Mouse (Mus musculus): ENCODE measurements at regions not wholly inside any gene's neighbourhood (a gene's known extent, or its start where the extent isn't known, plus 50 kb on each side); places are given as distances from the start of the nearest gene placed in this dataset.

- no peak overlapping the region for H3K4me3 ChIP-seq (ENCODE audit: low read depth, low read length)
- DNase-seq (ENCODE audit: low spot score) = no peak
- H3K36me3 ChIP-seq (ENCODE audit: control insufficient read depth, insufficient read depth, low read length) = no peaks in the 10 kb centered on the region
- H3K9ac ChIP-seq (ENCODE audit: low read length) = no peak overlapping the region
- H3K27me3 ChIP-seq (replicated peaks; ENCODE audit: control insufficient read depth, insufficient read depth, low read length) = no peaks in the 10 kb centered on the region
- no peaks in the 10 kb centered on the region for H3K9me3 ChIP-seq (ENCODE audit: control insufficient read depth, low read length)
- no peak for ATAC-seq (replicated peaks; ENCODE audit: low FRiP score, low TSS enrichment, low read depth)
- H3K4me1 ChIP-seq (replicated peaks; ENCODE audit: control insufficient read depth, insufficient read depth, low read length) = no peaks in the 10 kb centered on the region
- H3K27ac ChIP-seq (ENCODE audit: low read depth) = no peak overlapping the region
- H3K4me2 ChIP-seq (ENCODE audit: low read length) = no peak overlapping the region
Observed at GRCm38 (mm10) chr11:86881710-86882109, 74.2 kb upstream of the Dhx40 start.

- no peaks in the 10 kb centered on the region for H3K36me3 ChIP-seq (ENCODE audit: control insufficient read depth, insufficient read depth, low read length)
- H3K27ac ChIP-seq (ENCODE audit: low read depth) = no peak overlapping the region
- no peaks in the 10 kb centered on the region for H3K4me1 ChIP-seq (replicated peaks; ENCODE audit: control insufficient read depth, insufficient read depth, low read length)
- no peak overlapping the region for H3K9ac ChIP-seq (ENCODE audit: low read length)
- H3K27me3 ChIP-seq (replicated peaks; ENCODE audit: control insufficient read depth, insufficient read depth, low read length) = no peaks in the 10 kb centered on the region
- H3K4me2 ChIP-seq (ENCODE audit: low read length) = no peak overlapping the region
- ATAC-seq (replicated peaks; ENCODE audit: low FRiP score, low TSS enrichment, low read depth) (no peak), DNase-seq (ENCODE audit: low spot score) (no peak)
- H3K9me3 ChIP-seq (ENCODE audit: control insufficient read depth, low read length) = no peaks in the 10 kb centered on the region
- 71% methylated on average over 6 of the region's 6 CpGs for WGBS
- no peak overlapping the region for H3K4me3 ChIP-seq (ENCODE audit: low read depth, low read length)
Observed at GRCm38 (mm10) chr11:86879356-86879905, 71.9 kb upstream of the Dhx40 start.

- DNase-seq (ENCODE audit: low spot score) (no peak), ATAC-seq (replicated peaks; ENCODE audit: low FRiP score, low TSS enrichment, low read depth) (no peak)
- H3K36me3 ChIP-seq (ENCODE audit: control insufficient read depth, insufficient read depth, low read length) = no peaks in the 10 kb centered on the region
- no peaks in the 10 kb centered on the region for H3K9me3 ChIP-seq (ENCODE audit: control insufficient read depth, low read length)
- H3K4me3 ChIP-seq (ENCODE audit: low read depth, low read length) = no peak overlapping the region
- H3K9ac ChIP-seq (ENCODE audit: low read length) = no peak overlapping the region
- H3K4me2 ChIP-seq (ENCODE audit: low read length) = no peak overlapping the region
- 85% methylated on average over 11 of the region's 11 CpGs for WGBS
- no peaks in the 10 kb centered on the region for H3K4me1 ChIP-seq (replicated peaks; ENCODE audit: control insufficient read depth, insufficient read depth, low read length)
- H3K27ac ChIP-seq (ENCODE audit: low read depth) = no peak overlapping the region
- H3K27me3 ChIP-seq (replicated peaks; ENCODE audit: control insufficient read depth, insufficient read depth, low read length) = no peaks in the 10 kb centered on the region
Observed at GRCm38 (mm10) chr11:86878327-86879065, 71.0 kb upstream of the Dhx40 start.

GRCm38 (mm10) chr11:86876509-86876908, 69.0 kb upstream of the Dhx40 start:
- H3K36me3 ChIP-seq (ENCODE audit: control insufficient read depth, insufficient read depth, low read length) = no peaks in the 10 kb centered on the region
- H3K4me2 ChIP-seq (ENCODE audit: low read length) = no peak overlapping the region
- H3K27ac ChIP-seq (ENCODE audit: low read depth) = no peak overlapping the region
- no peaks in the 10 kb centered on the region for H3K9me3 ChIP-seq (ENCODE audit: control insufficient read depth, low read length)
- H3K9ac ChIP-seq (ENCODE audit: low read length) = no peak overlapping the region
- no peak overlapping the region for H3K4me3 ChIP-seq (ENCODE audit: low read depth, low read length)
- H3K4me1 ChIP-seq (replicated peaks; ENCODE audit: control insufficient read depth, insufficient read depth, low read length) = no peaks in the 10 kb centered on the region; the same call in 1 of the 2 replicates
- no peaks in the 10 kb centered on the region for H3K27me3 ChIP-seq (replicated peaks; ENCODE audit: control insufficient read depth, insufficient read depth, low read length)
- DNase-seq (ENCODE audit: low spot score) = no peak
- WGBS = 44% methylated on average over 8 of the region's 8 CpGs
- no peak for ATAC-seq (replicated peaks; ENCODE audit: low FRiP score, low TSS enrichment, low read depth)

- ATAC-seq (replicated peaks; ENCODE audit: low FRiP score, low TSS enrichment, low read depth) (no peak), DNase-seq (ENCODE audit: low spot score) (no peak)
- Histone ChIP-seq H3K4me3 (ENCODE audit: low read depth, low read length) (no peak overlapping the region), H3K36me3 (ENCODE audit: control insufficient read depth, insufficient read depth, low read length) (no peaks in the 10 kb centered on the region), H3K27ac (ENCODE audit: low read depth) (no peak overlapping the region), H3K9me3 (ENCODE audit: control insufficient read depth, low read length) (no peaks in the 10 kb centered on the region), H3K27me3 (replicated peaks; ENCODE audit: control insufficient read depth, insufficient read depth, low read length) (no peaks in the 10 kb centered on the region), H3K4me2 (ENCODE audit: low read length) (no peak overlapping the region), H3K9ac (ENCODE audit: low read length) (no peak overlapping the region), H3K4me1 (replicated peaks; ENCODE audit: control insufficient read depth, insufficient read depth, low read length) (no peaks in the 10 kb centered on the region; the same call in 1 of the 2 replicates)
- WGBS = 96% methylated on average over 1 of the region's 1 CpGs
Observed at GRCm38 (mm10) chr11:86875738-86876137, 68.2 kb upstream of the Dhx40 start.

GRCm38 (mm10) chr11:86874666-86875295, 67.2 kb upstream of the Dhx40 start:
- Histone ChIP-seq H3K27ac (ENCODE audit: low read depth) (no peak overlapping the region), H3K4me2 (ENCODE audit: low read length) (no peak overlapping the region), H3K27me3 (replicated peaks; ENCODE audit: control insufficient read depth, insufficient read depth, low read length) (no peaks in the 10 kb centered on the region), H3K4me1 (replicated peaks; ENCODE audit: control insufficient read depth, insufficient read depth, low read length) (no peaks in the 10 kb centered on the region; the same call in 1 of the 2 replicates), H3K4me3 (ENCODE audit: low read depth, low read length) (no peak overlapping the region), H3K9ac (ENCODE audit: low read length) (no peak overlapping the region), H3K9me3 (ENCODE audit: control insufficient read depth, low read length) (no peaks in the 10 kb centered on the region), H3K36me3 (ENCODE audit: control insufficient read depth, insufficient read depth, low read length) (no peaks in the 10 kb centered on the region)
- peak; percentile 71; the same call in 1 of the 2 replicates for ATAC-seq (replicated peaks; ENCODE audit: low FRiP score, low TSS enrichment, low read depth)
- WGBS = 56% methylated on average over 12 of the region's 12 CpGs
- DNase-seq (ENCODE audit: low spot score) = no peak

- Histone ChIP-seq H3K27me3 (replicated peaks; ENCODE audit: control insufficient read depth, insufficient read depth, low read length) (no peaks in the 10 kb centered on the region), H3K36me3 (ENCODE audit: control insufficient read depth, insufficient read depth, low read length) (no peaks in the 10 kb centered on the region), H3K9ac (ENCODE audit: low read length) (no peak overlapping the region), H3K27ac (ENCODE audit: low read depth) (no peak overlapping the region), H3K4me2 (ENCODE audit: low read length) (no peak overlapping the region), H3K4me1 (replicated peaks; ENCODE audit: control insufficient read depth, insufficient read depth, low read length) (no peaks in the 10 kb centered on the region; the same call in 1 of the 2 replicates), H3K9me3 (ENCODE audit: control insufficient read depth, low read length) (no peaks in the 10 kb centered on the region), H3K4me3 (ENCODE audit: low read depth, low read length) (no peak overlapping the region)
- DNase-seq (ENCODE audit: low spot score) (no peak), ATAC-seq (replicated peaks; ENCODE audit: low FRiP score, low TSS enrichment, low read depth) (no peak)
- 76% methylated on average over 1 of the region's 1 CpGs for WGBS
Observed at GRCm38 (mm10) chr11:86873406-86873700, 65.8 kb upstream of the Dhx40 start.

- Histone ChIP-seq H3K4me2 (ENCODE audit: low read length) (no peak overlapping the region), H3K9ac (ENCODE audit: low read length) (no peak overlapping the region), H3K27me3 (replicated peaks; ENCODE audit: control insufficient read depth, insufficient read depth, low read length) (no peaks in the 10 kb centered on the region), H3K9me3 (ENCODE audit: control insufficient read depth, low read length) (no peaks in the 10 kb centered on the region), H3K4me3 (ENCODE audit: low read depth, low read length) (no peak overlapping the region), H3K36me3 (ENCODE audit: control insufficient read depth, insufficient read depth, low read length) (no peaks in the 10 kb centered on the region), H3K27ac (ENCODE audit: low read depth) (no peak overlapping the region), H3K4me1 (replicated peaks; ENCODE audit: control insufficient read depth, insufficient read depth, low read length) (no peaks in the 10 kb centered on the region; the same call in 1 of the 2 replicates)
- WGBS = 61% methylated on average over 10 of the region's 10 CpGs
- no peak for DNase-seq (ENCODE audit: low spot score)
- ATAC-seq (replicated peaks; ENCODE audit: low FRiP score, low TSS enrichment, low read depth) = no peak
Observed at GRCm38 (mm10) chr11:86872537-86873405, 65.2 kb upstream of the Dhx40 start.
